Mouse (Mus musculus) CH12.LX (cell line): ENCODE data around the gene Paqr6. TPM values are rescaled to one million over a fixed set of nuclear protein-coding genes. Genes with fewer than 3 reads are reported as not detected.

Experiments used
- DNase-seq: peaks from one replicate; pipeline ENCODE4 v3.0.0-alpha.2; 2013; ENCODE audit errors: extremely low read depth
- H3K27ac ChIP-seq: 2 replicates; pipeline ENCODE4 v1.5.1; 2012; ENCODE audit warnings: low read depth, mild to moderate bottlenecking, control low read depth, moderate library complexity; ENCODE audit not compliant: insufficient read depth
- H3K27me3 ChIP-seq: replicated peaks from 2 replicates; pipeline ENCODE3; 2012; ENCODE audit warnings: inconsistent platforms
- H3K36me3 ChIP-seq, 2 experiments: replicated peaks in 1 of 2; 2 replicates each; pipeline versions ENCODE3 to v1.6.1; 2012; ENCODE audit warnings: inconsistent platforms in 1 of 2, low read length in 1 of 2, mild to moderate bottlenecking in 1 of 2, mixed read lengths in 1 of 2, moderate library complexity in 1 of 2; ENCODE audit not compliant: control insufficient read depth in 1 of 2, insufficient read depth in 1 of 2
- H3K4me1 ChIP-seq, 2 experiments: 2 replicates each; pipeline ENCODE4 v1.6.1; 2012; ENCODE audit warnings: inconsistent platforms in 1 of 2, moderate library complexity in 1 of 2; ENCODE audit not compliant: insufficient read depth in 2 of 2, control insufficient read depth in 1 of 2
- H3K4me2 ChIP-seq: 2 replicates; pipeline ENCODE4 v1.6.1; 2012; ENCODE audit warnings: low read depth, mild to moderate bottlenecking, control low read depth; ENCODE audit not compliant: poor library complexity, insufficient read depth, severe bottlenecking
- H3K4me3 ChIP-seq, 3 experiments: fragments of 150-350 bp in 1 of 3; sonication (generic) in 1 of 3; replicated peaks in 1 of 3; 2 replicates each; pipeline versions ENCODE3 to v1.5.1; 2011 to 2012; ENCODE audit warnings: low read depth in 2 of 3, low read length in 2 of 3, mild to moderate bottlenecking in 2 of 3, moderate library complexity in 2 of 3, control low read depth in 1 of 3, improper control_type of control experiment in 1 of 3, inconsistent platforms in 1 of 3, mixed read lengths in 1 of 3; ENCODE audit not compliant: poor library complexity in 1 of 3
- H3K79me2 ChIP-seq: replicated peaks from 2 replicates; pipeline ENCODE4 v1.6.1; 2012; ENCODE audit warnings: mild to moderate bottlenecking, moderate library complexity; ENCODE audit not compliant: control insufficient read depth, poor library complexity, insufficient read depth, severe bottlenecking; ENCODE audit errors: extremely low read depth
- H3K9ac ChIP-seq: 2 replicates; pipeline ENCODE4 v1.6.1; 2012; ENCODE audit warnings: low read depth, mild to moderate bottlenecking, control low read depth, moderate library complexity; ENCODE audit not compliant: insufficient read depth
- H3K9me3 ChIP-seq: replicated peaks from 2 replicates; pipeline ENCODE3; 2012; ENCODE audit warnings: low read length, inconsistent platforms, mixed read lengths
- CHD1 ChIP-seq: IDR thresholded peaks from 2 replicates; pipeline ENCODE4 v1.6.1; 2012; ENCODE audit warnings: low read depth, low read length, improper control_type of control experiment, inconsistent platforms
- E2F4 ChIP-seq: IDR thresholded peaks from 2 replicates; pipeline ENCODE4 v1.6.1; 2011; ENCODE audit warnings: low read depth, low read length, improper control_type of control experiment; ENCODE audit not compliant: insufficient replicate concordance
- EP300 ChIP-seq: IDR thresholded peaks from 2 replicates; pipeline ENCODE4 v1.6.1; 2011; ENCODE audit warnings: low read length, improper control_type of control experiment
- ETS1 ChIP-seq: conservative IDR thresholded peaks from 2 replicates; pipeline ENCODE4 v1.6.1; 2012; ENCODE audit warnings: low read depth, mild to moderate bottlenecking, inconsistent platforms, low read length, improper control_type of control experiment, moderate library complexity
- GABPA ChIP-seq: IDR thresholded peaks from 2 replicates; pipeline ENCODE4 v1.6.1; 2012; ENCODE audit warnings: low read depth, low read length, improper control_type of control experiment, inconsistent platforms; ENCODE audit not compliant: insufficient replicate concordance
- JUN ChIP-seq: IDR thresholded peaks from 2 replicates; pipeline ENCODE4 v1.6.1; 2011; ENCODE audit warnings: low read depth, mild to moderate bottlenecking, low read length, improper control_type of control experiment, moderate library complexity; ENCODE audit not compliant: insufficient read depth
- KAT2A ChIP-seq: IDR thresholded peaks from 2 replicates; pipeline ENCODE4 v1.6.1; 2012; ENCODE audit warnings: low read length, improper control_type of control experiment, inconsistent platforms; ENCODE audit not compliant: insufficient replicate concordance
- MAZ ChIP-seq: IDR thresholded peaks from 2 replicates; pipeline ENCODE4 v1.6.1; 2012; ENCODE audit warnings: low read depth, mild to moderate bottlenecking, inconsistent platforms, low read length, improper control_type of control experiment, moderate library complexity
- MEF2A ChIP-seq: IDR thresholded peaks from 2 replicates; pipeline ENCODE4 v1.6.1; 2014; ENCODE audit warnings: low read depth, mild to moderate bottlenecking, inconsistent platforms, low read length, improper control_type of control experiment, borderline replicate concordance
- POLR2A ChIP-seq: IDR thresholded peaks from 2 replicates; pipeline ENCODE4 v1.6.1; 2011; ENCODE audit warnings: low read depth, mild to moderate bottlenecking, improper control_type of control experiment, low read length
- POLR2AphosphoS2 ChIP-seq: IDR thresholded peaks from 2 replicates; pipeline ENCODE4 v1.6.1; 2011; ENCODE audit warnings: low read depth, low read length, improper control_type of control experiment
- SIN3A ChIP-seq: IDR thresholded peaks from 2 replicates; pipeline ENCODE4 v1.6.1; 2012; ENCODE audit warnings: low read length, improper control_type of control experiment, inconsistent platforms
- TCF12 ChIP-seq: IDR thresholded peaks from 2 replicates; pipeline ENCODE4 v1.6.1; 2014; ENCODE audit warnings: low read depth, mild to moderate bottlenecking, inconsistent platforms, low read length, improper control_type of control experiment
- USF1 ChIP-seq: IDR thresholded peaks from 2 replicates; pipeline ENCODE4 v1.6.1; 2014; ENCODE audit warnings: low read depth, mild to moderate bottlenecking, inconsistent platforms, low read length, improper control_type of control experiment
- ZMIZ1 ChIP-seq: IDR thresholded peaks from 2 replicates; pipeline ENCODE4 v1.6.1; 2012; ENCODE audit warnings: low read depth, mild to moderate bottlenecking, inconsistent platforms, low read length, improper control_type of control experiment
- dilution Hi-C: fragments of 300-500 bp; cut with MboI; formaldehyde crosslinking; loops from 2 replicates; pipeline ENCODE4 v1.14.3; 2020; ENCODE audit warnings: low sequenced_read_pairs; ENCODE audit not compliant: extremely low pct_unique_long_range_greater_than_20kb, extremely low pct_ligation_motif_present
- in situ Hi-C: fragments of 300-500 bp; cut with MboI; formaldehyde crosslinking; loops from 3 replicates; pipeline ENCODE4 v1.14.3; 2019; ENCODE audit warnings: low sequenced_read_pairs, low pct_ligation_motif_present, low pct_unique_long_range_greater_than_20kb, mixed read lengths
- polyA plus RNA-seq: library from polyadenylated mRNA; unstranded; fragments of >175 nt; gene quantifications from 2 replicates; pipeline ENCODE4 v1.2.1, GENCODE M21; 2012; ENCODE audit warnings: low read depth; ENCODE audit not compliant: insufficient read length
- total RNA-seq, 2 experiments: library from RNA; depleted of rRNA; stranded (reverse); fragments of 300-350 nt in 1 of 2; fragments of >200 nt in 1 of 2; gene quantifications; 2 replicates each; pipeline ENCODE4 v1.2.3; 2012 to 2014

The Paqr6 gene
- total and polyA plus RNA-seq, 3 experiments: 0.13 to 0.21 TPM; not detected in 1

DNA sequence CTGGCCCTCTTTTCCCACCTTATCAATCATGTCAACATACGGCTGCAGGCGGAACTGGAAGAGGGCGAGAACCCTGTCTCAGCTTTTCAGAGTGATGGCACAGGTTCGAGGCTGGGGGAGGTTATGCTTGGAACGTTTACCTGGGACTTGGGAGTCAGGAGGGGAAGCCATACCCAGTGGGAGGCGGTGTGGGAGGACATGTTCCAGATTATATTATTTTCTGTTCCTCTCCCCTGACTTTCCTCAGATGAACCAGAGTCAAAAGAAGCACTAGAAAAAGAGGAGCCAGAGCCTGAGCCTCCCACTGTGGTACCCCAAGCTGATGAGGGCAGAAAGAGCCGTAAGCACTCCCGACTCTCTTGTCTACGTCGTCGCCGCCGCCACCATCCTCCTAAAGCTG lies 13.7 kb upstream of the Paqr6 start:
- H3K27me3 ChIP-seq: no peaks in the 10 kb centered on the region
- no peak for TF ChIP-seq SIN3A
- TF ChIP-seq MAZ: no peak
- no peak for TF ChIP-seq POLR2AphosphoS2
- no peak for TF ChIP-seq JUN
- TF ChIP-seq USF1: no peak
- no peak for TF ChIP-seq CHD1
- TF ChIP-seq KAT2A: no peak
- no peak for TF ChIP-seq ETS1
- TF ChIP-seq TCF12: no peak
- TF ChIP-seq MEF2A: no peak
- no peak for TF ChIP-seq EP300
- TF ChIP-seq E2F4: no peak
- no peaks in the 10 kb centered on the region for H3K4me1 ChIP-seq
- no peak for DNase-seq
- dilution Hi-C loops: no loop called here
- no peak overlapping the region for H3K4me2 ChIP-seq
- H3K4me3 ChIP-seq: no peak overlapping the region
- peaks cover 93 to 98% of the 10 kb centered on the region in 2 experiments for H3K36me3 ChIP-seq
- H3K79me2 ChIP-seq: no peaks in the 10 kb centered on the region
- H3K9me3 ChIP-seq: no peaks in the 10 kb centered on the region
- H3K9ac ChIP-seq: no peak overlapping the region
- H3K27ac ChIP-seq: no peak overlapping the region
- in situ Hi-C loops: no loop called here

DNA sequence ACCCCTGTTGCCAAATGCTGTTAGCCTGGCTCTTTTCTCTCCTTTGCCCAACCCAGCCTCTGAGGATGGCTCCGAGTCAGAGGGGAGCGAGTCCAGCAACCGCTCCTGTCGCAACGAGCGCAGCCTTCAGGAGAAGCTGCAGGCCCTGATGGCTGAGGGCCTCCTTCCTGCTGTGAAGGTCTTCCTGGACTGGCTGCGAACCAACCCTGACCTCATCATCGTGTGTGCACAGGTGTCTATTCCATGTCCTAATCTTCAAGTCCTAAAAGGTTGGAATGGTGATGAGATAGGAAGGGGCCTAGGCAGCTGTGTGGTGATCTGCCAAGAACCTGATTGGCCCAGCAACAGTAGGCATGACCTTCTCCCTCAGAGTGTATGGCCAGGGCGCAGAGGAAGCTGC lies 11.5 kb upstream of the Paqr6 start:
- H3K9ac ChIP-seq: no peak overlapping the region
- no peaks in the 10 kb centered on the region for H3K4me1 ChIP-seq
- H3K4me3 ChIP-seq: no peak overlapping the region
- dilution Hi-C loops (no loop called here), in situ Hi-C loops (no loop called here)
- no peak for TF ChIP-seq MAZ
- no peak for TF ChIP-seq POLR2A
- TF ChIP-seq ZMIZ1: no peak
- TF ChIP-seq POLR2AphosphoS2: no peak
- TF ChIP-seq GABPA: no peak
- TF ChIP-seq, all 38 proteins: peak for 0
- Histone ChIP-seq H3K4me2 (no peak overlapping the region), H3K27me3 (no peaks in the 10 kb centered on the region), H3K79me2 (no peaks in the 10 kb centered on the region), H3K27ac (no peak overlapping the region), H3K9me3 (no peaks in the 10 kb centered on the region), H3K36me3 (peaks cover 94 to 98% of the 10 kb centered on the region in 2 experiments)
- DNase-seq: no peak
